Mouse (Mus musculus) limb, embryonic 12.5 days (tissue): ENCODE measurements around the gene Rhobtb3. TPM values are rescaled to one million over a fixed set of nuclear protein-coding genes. Genes with fewer than 3 reads are reported as not detected.
"Not testable (repeated sequence)": the region's sequence is repeated elsewhere in the genome, so short reads cannot be mapped to it uniquely, and the experiment has no call there.

Source experiments
- ATAC-seq: fragments of 200-750 bp; cut with Nextera tagmentation; 2 replicates; pipeline ENCODE4 v1.8.0; 2017; ENCODE audit warnings: low read depth, moderate TSS enrichment; ENCODE audit not compliant: insufficient number of reproducible peaks, insufficient read depth, low FRiP score, low TSS enrichment
- H3K27ac ChIP-seq: fragments of 300-500 bp; sonication (generic); 2 replicates; pipeline ENCODE4 v1.5.1; 2016; ENCODE audit warnings: mild to moderate bottlenecking, moderate library complexity
- H3K27me3 ChIP-seq: fragments of 300-500 bp; sonication (generic); 2 replicates; pipeline ENCODE4 v1.6.1; 2016; ENCODE audit warnings: mild to moderate bottlenecking, moderate library complexity
- H3K36me3 ChIP-seq: fragments of 300-500 bp; sonication (generic); 2 replicates; pipeline ENCODE4 v1.6.1; 2016; ENCODE audit warnings: mild to moderate bottlenecking, moderate library complexity
- H3K4me1 ChIP-seq: fragments of 300-500 bp; sonication (generic); replicated peaks from 2 replicates; pipeline ENCODE4 v1.6.1; 2016
- H3K4me2 ChIP-seq: fragments of 300-500 bp; sonication (generic); 2 replicates; pipeline ENCODE4 v1.6.1; 2016; ENCODE audit warnings: mild to moderate bottlenecking, moderate library complexity
- H3K4me3 ChIP-seq: fragments of 300-500 bp; sonication (generic); replicated peaks from 2 replicates; pipeline ENCODE4 v1.5.1; 2016; ENCODE audit warnings: mild to moderate bottlenecking
- H3K9ac ChIP-seq: fragments of 300-500 bp; sonication (generic); replicated peaks from 2 replicates; pipeline ENCODE4 v1.6.1; 2016; ENCODE audit warnings: mild to moderate bottlenecking, moderate library complexity
- H3K9me3 ChIP-seq: fragments of 300-500 bp; sonication (generic); 2 replicates; pipeline ENCODE4 v1.6.1; 2016; ENCODE audit warnings: mild to moderate bottlenecking, moderate library complexity
- WGBS: fragments of 180-500 bp; shearing (Covaris S2); methylation state at CpG from one replicate; pipeline ENCODE4 v1.1.7; 2016; 5-methylcytosine and 5-hydroxymethylcytosine counted together
- polyA plus RNA-seq: library from polyadenylated mRNA; unstranded; fragments of >200 nt; fragmentation: Nextera tagmentation; extraction: Ambion mirVana; gene quantifications from 2 replicates; pipeline ENCODE4 v1.2.1, GENCODE M21; 2016

The Rhobtb3 gene
- polyA plus RNA-seq, 1 experiment from 2014 or later = 80.9 TPM

GRCm38 (mm10) chr13:75825388-75825787, 118.3 kb downstream of the Rhobtb3 start:
- no peak overlapping the region for H3K27ac ChIP-seq
- WGBS = 88% methylated on average over 1 of the region's 1 CpGs
- no peak overlapping the region for H3K4me3 ChIP-seq
- no peak overlapping the region for H3K4me2 ChIP-seq
- no peaks in the 10 kb centered on the region for H3K27me3 ChIP-seq
- H3K9ac ChIP-seq = no peak overlapping the region
- H3K4me1 ChIP-seq = no peaks in the 10 kb centered on the region
- no peaks in the 10 kb centered on the region for H3K36me3 ChIP-seq
- no peaks in the 10 kb centered on the region for H3K9me3 ChIP-seq
- ATAC-seq = no peak

DNA sequence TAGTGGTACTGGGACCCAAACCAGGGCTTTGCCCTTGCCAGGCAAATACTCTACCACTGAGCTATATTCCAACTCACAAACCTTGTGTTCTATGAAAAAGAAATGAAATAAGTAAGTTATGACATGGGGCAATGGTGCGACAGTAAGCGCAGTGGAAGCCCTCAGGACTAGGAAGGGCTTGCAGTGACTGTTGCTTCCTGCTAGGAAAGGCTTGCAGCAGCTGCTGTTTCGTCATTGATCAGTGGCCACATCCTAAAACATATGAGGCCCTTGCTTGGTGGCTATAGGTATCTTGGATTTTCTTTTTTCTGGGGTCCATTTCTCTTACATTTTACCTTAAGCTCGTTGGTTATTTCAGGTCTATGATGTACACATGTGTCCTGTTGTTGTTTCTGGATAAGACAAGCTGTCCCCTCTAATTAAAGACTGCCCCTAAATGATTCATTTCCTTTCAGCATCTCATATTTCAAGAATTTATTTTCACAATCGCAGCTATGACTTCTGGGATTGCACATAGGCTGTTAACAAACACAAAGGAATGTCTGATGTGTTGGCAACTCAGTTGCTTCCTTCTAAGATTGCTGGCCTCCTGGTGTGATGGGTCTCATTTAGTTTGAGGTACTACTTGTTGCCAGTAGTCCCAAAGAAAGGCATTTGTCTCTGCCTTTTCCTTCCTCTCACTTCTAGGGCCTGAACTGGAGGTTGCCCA, 119.0 kb downstream of the Rhobtb3 start:
- 73% methylated on average over 5 of the region's 5 CpGs for WGBS
- no peaks in the 10 kb centered on the region for H3K4me1 ChIP-seq

DNA sequence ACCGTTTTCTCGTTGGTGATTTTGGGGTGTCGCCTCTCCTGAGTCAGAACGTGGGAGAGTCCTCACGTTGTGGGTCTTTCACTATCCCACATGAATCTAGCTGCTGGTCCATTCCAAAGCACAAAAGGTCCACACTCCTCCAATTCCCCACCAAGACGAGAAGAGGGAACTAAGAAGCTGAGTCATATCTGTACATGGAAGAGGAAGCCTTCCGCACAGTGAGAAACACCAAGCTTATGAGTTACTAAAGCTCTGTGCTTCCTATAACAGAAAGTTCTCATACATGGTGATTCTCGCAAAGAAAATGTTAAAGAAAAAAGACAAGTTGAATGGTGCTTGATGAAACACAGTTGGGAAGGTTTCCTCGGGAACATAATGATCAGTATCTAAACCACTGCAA, 120.5 kb downstream of the Rhobtb3 start:
- H3K9me3 ChIP-seq = no peaks in the 10 kb centered on the region
- no peak overlapping the region for H3K27ac ChIP-seq
- no peak overlapping the region for H3K9ac ChIP-seq
- no peaks in the 10 kb centered on the region for H3K4me1 ChIP-seq
- WGBS = 93% methylated on average over 9 of the region's 9 CpGs
- H3K4me3 ChIP-seq = no peak overlapping the region
- no peak overlapping the region for H3K4me2 ChIP-seq
- no peaks in the 10 kb centered on the region for H3K36me3 ChIP-seq
- no peaks in the 10 kb centered on the region for H3K27me3 ChIP-seq
- ATAC-seq = no peak

More for the DNA sequence above, 119.0 kb downstream of the Rhobtb3 start:
- ATAC-seq = no peak
- Histone ChIP-seq H3K4me3 (no peak overlapping the region), H3K9me3 (no peaks in the 10 kb centered on the region), H3K36me3 (no peaks in the 10 kb centered on the region), H3K27me3 (no peaks in the 10 kb centered on the region), H3K4me2 (no peak overlapping the region), H3K9ac (no peak overlapping the region), H3K27ac (no peak overlapping the region)

DNA sequence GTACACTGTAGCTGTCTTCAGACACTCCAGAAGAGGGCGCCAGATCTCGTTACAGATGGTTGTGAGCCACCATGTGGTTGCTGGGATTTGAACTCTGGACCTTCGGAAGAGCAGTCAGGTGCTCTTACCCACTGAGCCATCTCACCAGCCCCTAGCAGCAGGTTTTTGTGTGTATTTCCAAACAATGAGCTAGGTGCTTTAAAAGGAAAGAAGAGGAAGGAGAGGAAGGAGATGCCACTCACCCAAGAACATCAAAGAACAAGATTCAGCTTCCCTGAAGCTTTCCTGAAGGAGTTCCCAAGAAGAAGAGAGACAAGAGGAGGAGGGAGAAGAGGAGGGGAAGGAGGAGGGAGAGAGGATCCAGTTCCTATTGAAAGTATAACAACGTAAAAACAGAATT, 121.4 kb downstream of the Rhobtb3 start:
- not testable (repeated sequence) for H3K27ac ChIP-seq, H3K4me3 ChIP-seq, H3K27me3 ChIP-seq, H3K36me3 ChIP-seq, H3K4me1 ChIP-seq, H3K4me2 ChIP-seq, H3K9me3 ChIP-seq, ATAC-seq, H3K9ac ChIP-seq
- WGBS = 94% methylated on average over 4 of the region's 4 CpGs

DNA sequence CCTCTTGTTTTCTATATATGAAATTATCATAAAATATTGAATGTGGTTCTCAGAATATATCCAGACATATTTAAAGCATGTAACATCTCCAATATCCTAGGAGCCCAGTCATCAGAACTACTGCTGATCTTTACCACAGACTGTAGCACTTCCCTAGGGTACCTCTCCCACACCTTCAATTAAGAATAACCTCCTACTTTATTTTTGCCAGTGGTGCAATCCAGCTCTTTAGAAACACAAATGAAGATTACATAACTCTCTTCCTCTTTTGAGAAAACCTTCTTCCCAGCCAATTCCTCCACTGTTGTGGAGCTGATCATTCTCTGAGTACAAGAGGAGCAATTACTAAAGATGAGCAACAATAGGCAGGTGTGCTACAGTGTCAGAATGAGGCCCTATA, 123.8 kb downstream of the Rhobtb3 start:
- Histone ChIP-seq H3K4me1 (no peaks in the 10 kb centered on the region), H3K9me3 (no peaks in the 10 kb centered on the region), H3K4me3 (no peak overlapping the region), H3K4me2 (no peak overlapping the region), H3K27me3 (no peaks in the 10 kb centered on the region), H3K9ac (no peak overlapping the region), H3K36me3 (no peaks in the 10 kb centered on the region), H3K27ac (no peak overlapping the region)
- ATAC-seq = no peak

Other genes with a start within 250 kb of the Rhobtb3 start
- gene Ell2, start 237.2 kb downstream of the Rhobtb3 start, polyA plus RNA-seq = 7.4 and 9.6 TPM in 2 replicates
- 30.9 and 31.2 TPM in 2 replicates for gene Glrx, start 104.1 kb downstream of the Rhobtb3 start, polyA plus RNA-seq
- gene Spata9, start 23.2 kb upstream of the Rhobtb3 start, polyA plus RNA-seq = 0.47 and 0.85 TPM in 2 replicates
- gene Rfesd, start 74.8 kb upstream of the Rhobtb3 start, polyA plus RNA-seq = 21.5 and 22.4 TPM in 2 replicates
- gene Gpr150, start 113.1 kb upstream of the Rhobtb3 start, polyA plus RNA-seq = 0.21 TPM in 1 of 2 replicates, not detected in the other
- gene Arsk, start 154.7 kb upstream of the Rhobtb3 start, polyA plus RNA-seq = 7.8 and 9.0 TPM in 2 replicates
- gene Ttc37, start 154.8 kb upstream of the Rhobtb3 start, polyA plus RNA-seq = 18.6 and 22.4 TPM in 2 replicates